Mouse (Mus musculus): ENCODE measurements around the gene Elovl2.

The Elovl2 gene

DNA sequence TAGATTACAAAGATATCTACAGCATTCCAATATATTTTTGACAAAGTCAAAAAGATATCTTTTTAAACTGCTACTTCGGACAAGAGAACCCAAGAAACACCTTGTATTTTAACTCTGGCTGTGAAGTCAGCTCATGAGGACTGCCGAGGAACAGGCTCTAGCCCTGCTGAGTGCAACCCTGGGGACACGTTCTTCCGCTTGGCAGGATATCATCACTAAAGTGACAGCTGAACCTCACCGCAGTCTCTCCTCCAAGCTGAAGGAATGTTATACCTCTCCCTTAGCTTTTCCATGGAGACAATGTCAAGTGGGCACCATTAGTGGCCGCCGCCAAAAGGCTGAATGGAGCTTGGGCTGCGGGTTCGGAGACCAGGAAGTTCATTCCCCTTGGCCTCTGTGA, 16.5 kb downstream of the Elovl2 start:
- Histone ChIP-seq H3K4me3 (replicated peaks; ENCODE audit: low read length) (no peak overlapping the region), H3K9me3 (ENCODE audit: low read length) (no peaks in the 10 kb centered on the region), H3K4me1 (replicated peaks; ENCODE audit: low read depth, low read length) (no peaks in the 10 kb centered on the region; the same call in 1 of the 2 replicates), H3K36me3 (ENCODE audit: insufficient read depth, low read length) (no peaks in the 10 kb centered on the region), H3K27me3 (ENCODE audit: insufficient read depth, low read length) (peaks cover 8% of the 10 kb centered on the region; the same call in 1 of the 2 replicates)
- TF ChIP-seq CTCF (conservative IDR thresholded peaks at IDR 0.05; ENCODE audit: low read length) = no peak
- no peak for TF ChIP-seq POU5F1 (IDR thresholded peaks at IDR 0.05; ENCODE audit: borderline replicate concordance, low read length)
- TF ChIP-seq NANOG (IDR thresholded peaks at IDR 0.05; ENCODE audit: borderline replicate concordance, low read length) = no peak

DNA sequence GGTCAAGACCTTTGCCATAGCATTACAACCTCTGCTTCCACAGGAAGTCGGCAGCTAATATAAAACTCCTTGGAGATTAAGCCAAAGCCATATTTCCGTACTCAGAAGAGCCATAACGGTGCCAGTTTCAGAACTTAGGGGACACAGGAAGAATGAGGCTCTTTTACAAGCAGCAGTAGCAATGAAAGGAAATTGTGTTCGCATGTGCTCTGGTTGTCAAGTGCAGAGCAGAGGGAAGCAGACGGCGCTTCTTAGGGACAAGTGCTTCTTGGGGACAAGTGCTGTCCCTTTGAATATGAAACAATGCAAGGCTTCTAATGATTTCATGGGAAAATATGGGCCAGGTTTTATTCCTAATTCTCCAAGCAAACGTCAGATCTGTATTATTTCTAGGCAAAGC, 16.9 kb downstream of the Elovl2 start:
- Histone ChIP-seq H3K9me3 (ENCODE audit: low read length) (no peaks in the 10 kb centered on the region), H3K27me3 (ENCODE audit: insufficient read depth, low read length) (peaks cover 8% of the 10 kb centered on the region; the same call in 1 of the 2 replicates), H3K36me3 (ENCODE audit: insufficient read depth, low read length) (no peaks in the 10 kb centered on the region), H3K4me1 (replicated peaks; ENCODE audit: low read depth, low read length) (no peaks in the 10 kb centered on the region; the same call in 1 of the 2 replicates), H3K4me3 (replicated peaks; ENCODE audit: low read length) (no peak overlapping the region)
- no peak for TF ChIP-seq CTCF (conservative IDR thresholded peaks at IDR 0.05; ENCODE audit: low read length)
- TF ChIP-seq POU5F1 (IDR thresholded peaks at IDR 0.05; ENCODE audit: borderline replicate concordance, low read length) = no peak
- TF ChIP-seq NANOG (IDR thresholded peaks at IDR 0.05; ENCODE audit: borderline replicate concordance, low read length) = no peak

- TF ChIP-seq NANOG (IDR thresholded peaks at IDR 0.05; ENCODE audit: borderline replicate concordance, low read length) (no peak), CTCF (conservative IDR thresholded peaks at IDR 0.05; ENCODE audit: low read length) (no peak), POU5F1 (IDR thresholded peaks at IDR 0.05; ENCODE audit: borderline replicate concordance, low read length) (no peak)
- Histone ChIP-seq H3K4me1 (replicated peaks; ENCODE audit: low read depth, low read length) (peaks cover 8% of the 10 kb centered on the region), H3K36me3 (ENCODE audit: insufficient read depth, low read length) (no peaks in the 10 kb centered on the region), H3K9me3 (ENCODE audit: low read length) (no peaks in the 10 kb centered on the region), H3K27me3 (ENCODE audit: insufficient read depth, low read length) (peaks cover 8% of the 10 kb centered on the region; the same call in 1 of the 2 replicates), H3K4me3 (replicated peaks; ENCODE audit: low read length) (no peak overlapping the region)
These were observed 19.3 kb downstream of the Elovl2 start for GRCm38 (mm10) chr13:41200861-41201260.

DNA sequence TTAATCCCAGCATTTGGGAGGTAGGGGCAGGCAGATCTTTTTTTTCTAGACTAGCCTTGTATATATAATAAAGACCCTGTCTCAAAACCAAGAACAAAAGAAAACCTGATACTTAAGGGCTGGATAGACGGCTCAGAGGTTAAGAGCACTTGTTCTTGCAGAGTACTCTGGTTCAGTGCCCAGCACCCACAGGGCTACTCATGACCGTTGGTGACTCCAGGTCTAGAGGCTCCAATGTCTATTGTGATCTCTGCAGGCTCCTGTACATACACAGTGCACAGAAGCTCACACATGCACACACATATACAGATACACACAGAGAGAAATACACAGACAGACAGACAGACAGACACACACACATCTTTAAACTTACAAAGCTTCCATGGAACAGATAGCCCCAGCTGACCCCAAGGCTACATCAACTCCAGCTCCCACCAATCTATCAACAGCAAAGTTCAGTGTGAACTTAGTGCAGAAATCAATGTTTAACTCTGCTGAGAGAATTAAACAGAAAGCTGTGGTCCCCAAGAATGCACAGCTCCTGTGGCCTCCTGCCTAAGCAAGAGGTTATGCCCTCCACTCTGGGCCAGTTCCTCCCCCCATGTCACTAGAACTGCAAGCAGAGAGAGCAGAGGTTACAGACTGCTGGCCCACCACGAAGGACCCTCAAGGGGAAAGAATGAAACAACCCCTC, 24.4 kb downstream of the Elovl2 start:
- Histone ChIP-seq H3K36me3 (ENCODE audit: insufficient read depth, low read length) (no peaks in the 10 kb centered on the region), H3K9me3 (ENCODE audit: low read length) (no peaks in the 10 kb centered on the region), H3K4me3 (replicated peaks; ENCODE audit: low read length) (no peak overlapping the region), H3K27me3 (ENCODE audit: insufficient read depth, low read length) (peaks cover 5% of the 10 kb centered on the region; the same call in 1 of the 2 replicates), H3K4me1 (replicated peaks; ENCODE audit: low read depth, low read length) (peaks cover 8% of the 10 kb centered on the region)
- TF ChIP-seq POU5F1 (IDR thresholded peaks at IDR 0.05; ENCODE audit: borderline replicate concordance, low read length) = no peak
- no peak for TF ChIP-seq NANOG (IDR thresholded peaks at IDR 0.05; ENCODE audit: borderline replicate concordance, low read length)
- no peak for TF ChIP-seq CTCF (conservative IDR thresholded peaks at IDR 0.05; ENCODE audit: low read length)

DNA sequence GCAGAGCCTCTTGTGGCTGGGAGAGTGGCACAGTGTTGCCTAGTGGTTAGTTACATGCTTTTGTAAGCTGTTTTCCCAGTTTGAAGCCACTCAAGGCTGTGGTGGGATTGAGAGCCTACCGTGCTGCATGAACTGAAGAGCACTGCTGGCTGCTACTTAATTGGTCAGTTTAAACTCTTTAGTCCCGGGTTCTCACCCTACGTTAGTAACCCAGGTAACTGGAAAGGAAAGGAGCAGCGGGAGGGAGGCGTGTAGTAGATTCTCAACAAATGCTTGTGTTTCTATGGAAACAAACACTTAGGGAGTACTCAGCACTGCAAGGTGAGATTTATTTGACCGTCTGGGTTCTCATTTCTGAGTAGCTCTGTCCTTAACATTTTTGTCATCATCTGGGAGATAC, 32.3 kb downstream of the Elovl2 start:
- no peaks in the 10 kb centered on the region for H3K9me3 ChIP-seq (ENCODE audit: low read length)
- H3K4me1 ChIP-seq (replicated peaks; ENCODE audit: low read depth, low read length) = 0 out of 2 replicates have a peak, but pooled peaks cover 6% of the 10 kb centered on the region
- H3K27me3 ChIP-seq (ENCODE audit: insufficient read depth, low read length) = peaks cover 5% of the 10 kb centered on the region; the same call in 1 of the 2 replicates
- TF ChIP-seq NANOG (IDR thresholded peaks at IDR 0.05; ENCODE audit: borderline replicate concordance, low read length) (no peak), POU5F1 (IDR thresholded peaks at IDR 0.05; ENCODE audit: borderline replicate concordance, low read length) (no peak), CTCF (conservative IDR thresholded peaks at IDR 0.05; ENCODE audit: low read length) (no peak)
- H3K36me3 ChIP-seq (ENCODE audit: insufficient read depth, low read length) = no peaks in the 10 kb centered on the region
- H3K4me3 ChIP-seq (replicated peaks; ENCODE audit: low read length) = no peak overlapping the region

DNA sequence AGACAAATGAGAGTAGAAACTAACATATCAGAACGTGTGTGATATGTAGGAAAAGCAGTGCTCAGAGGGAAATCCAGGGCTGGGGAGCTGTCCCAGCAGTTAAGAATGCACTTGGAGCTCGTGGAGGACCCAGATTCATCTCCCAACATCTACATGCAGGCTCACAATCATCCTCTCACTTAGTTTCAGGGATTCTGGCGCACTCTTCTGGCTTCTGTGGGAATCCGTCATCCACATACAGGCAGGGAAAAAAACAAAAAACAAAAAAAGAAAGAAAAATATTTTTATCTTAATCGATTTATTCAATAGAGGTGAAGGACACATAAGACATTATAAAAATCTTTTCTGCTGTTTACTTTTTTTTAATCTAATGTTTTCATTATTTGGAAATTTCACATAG, 61.8 kb downstream of the Elovl2 start:
- H3K9me3 ChIP-seq (ENCODE audit: low read length) = no peaks in the 10 kb centered on the region
- no peak overlapping the region for H3K4me3 ChIP-seq (replicated peaks; ENCODE audit: low read length)
- H3K4me1 ChIP-seq (replicated peaks; ENCODE audit: low read depth, low read length) = peaks cover 9% of the 10 kb centered on the region
- H3K27me3 ChIP-seq (ENCODE audit: insufficient read depth, low read length) = no peaks in the 10 kb centered on the region
- H3K36me3 ChIP-seq (ENCODE audit: insufficient read depth, low read length) = no peaks in the 10 kb centered on the region
- no peak for TF ChIP-seq NANOG (IDR thresholded peaks at IDR 0.05; ENCODE audit: borderline replicate concordance, low read length)
- no peak for TF ChIP-seq POU5F1 (IDR thresholded peaks at IDR 0.05; ENCODE audit: borderline replicate concordance, low read length)
- peak; percentile 12; the same call in 1 of the 2 replicates for TF ChIP-seq CTCF (conservative IDR thresholded peaks at IDR 0.05; ENCODE audit: low read length)

- H3K9me3 ChIP-seq (ENCODE audit: low read length) = no peaks in the 10 kb centered on the region
- H3K36me3 ChIP-seq (ENCODE audit: insufficient read depth, low read length) = no peaks in the 10 kb centered on the region
- TF ChIP-seq POU5F1 (IDR thresholded peaks at IDR 0.05; ENCODE audit: borderline replicate concordance, low read length) = no peak
- no peak for TF ChIP-seq CTCF (conservative IDR thresholded peaks at IDR 0.05; ENCODE audit: low read length)
- TF ChIP-seq NANOG (IDR thresholded peaks at IDR 0.05; ENCODE audit: borderline replicate concordance, low read length) = no peak
- H3K4me3 ChIP-seq (replicated peaks; ENCODE audit: low read length) = peak overlapping the region; percentile 52
- peaks cover 45% of the 10 kb centered on the region for H3K4me1 ChIP-seq (replicated peaks; ENCODE audit: low read depth, low read length)
- H3K27me3 ChIP-seq (ENCODE audit: insufficient read depth, low read length) = no peaks in the 10 kb centered on the region
These were observed 67.1 kb downstream of the Elovl2 start for GRCm38 (mm10) chr13:41153146-41153545.

DNA sequence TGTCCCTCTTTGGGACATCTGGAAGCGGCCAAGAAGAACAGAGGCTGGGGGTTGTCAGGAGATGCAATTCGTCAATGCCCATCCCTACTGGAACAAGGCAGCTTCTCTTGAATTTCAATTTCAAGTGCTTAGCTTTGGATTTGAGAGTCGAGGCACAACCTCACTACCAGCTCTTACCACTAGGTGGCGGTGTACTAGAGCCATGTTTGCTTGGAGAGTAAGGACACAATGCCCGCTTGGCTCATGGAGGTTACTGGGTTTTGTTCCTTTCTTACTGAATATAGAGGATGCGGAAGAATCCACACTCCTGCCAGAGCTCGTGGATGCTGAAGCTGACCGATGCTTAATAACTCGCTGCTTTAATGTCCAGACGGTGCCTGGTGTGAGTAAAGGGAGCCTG, 73.9 kb downstream of the Elovl2 start:
- TF ChIP-seq NANOG (IDR thresholded peaks at IDR 0.05; ENCODE audit: borderline replicate concordance, low read length) (no peak), CTCF (conservative IDR thresholded peaks at IDR 0.05; ENCODE audit: low read length) (peak; percentile 96), POU5F1 (IDR thresholded peaks at IDR 0.05; ENCODE audit: borderline replicate concordance, low read length) (no peak)
- no peaks in the 10 kb centered on the region for H3K9me3 ChIP-seq (ENCODE audit: low read length)
- H3K36me3 ChIP-seq (ENCODE audit: insufficient read depth, low read length) = no peaks in the 10 kb centered on the region
- no peaks in the 10 kb centered on the region for H3K27me3 ChIP-seq (ENCODE audit: insufficient read depth, low read length)
- H3K4me3 ChIP-seq (replicated peaks; ENCODE audit: low read length) = peak overlapping the region; percentile 21; the same call in 1 of the 2 replicates
- peaks cover 41% of the 10 kb centered on the region for H3K4me1 ChIP-seq (replicated peaks; ENCODE audit: low read depth, low read length)
